Mouse (Mus musculus): ENCODE results near the gene Qpct. TPM values are rescaled to one million over a fixed set of nuclear protein-coding genes. Genes with fewer than 3 reads are reported as not detected.
A peak's percentile ranks its signal among the peaks of the same experiment; 100 is the strongest.

Qpct gene
- polyA plus RNA-seq, 1 experiment from 2014 or later: 12.3 TPM

DNA sequence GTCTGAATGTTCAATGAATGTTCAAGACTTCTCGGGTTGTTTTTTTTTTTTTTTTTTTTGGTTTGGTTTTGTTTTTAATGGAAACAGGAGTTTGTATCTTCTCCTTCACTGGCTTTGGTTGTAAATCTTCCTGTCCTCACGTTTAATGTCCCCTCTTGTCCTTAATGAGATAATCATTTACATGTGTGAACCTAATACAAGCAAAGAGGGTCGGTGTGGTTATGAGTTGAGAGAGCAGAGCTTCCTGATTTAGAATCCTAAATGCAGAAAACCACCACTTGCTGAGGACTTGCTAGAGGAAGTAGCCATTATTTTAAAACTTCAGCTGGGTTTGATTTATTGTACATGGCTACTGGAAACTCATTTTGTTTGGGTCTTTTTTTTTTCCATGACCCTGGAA is 29.0 kb upstream of the Qpct start:
- H3K9ac ChIP-seq (replicated peaks; ENCODE audit: low read depth, low read length): no peak overlapping the region
- 48% methylated on average over 3 of the region's 3 CpGs for WGBS
- no peaks in the 10 kb centered on the region for H3K36me3 ChIP-seq (ENCODE audit: control insufficient read depth, insufficient read depth, low read length)
- H3K9me3 ChIP-seq (ENCODE audit: control insufficient read depth, low read depth, low read length): no peaks in the 10 kb centered on the region
- no peak overlapping the region for H3K27ac ChIP-seq (ENCODE audit: low read length)
- ATAC-seq (ENCODE audit: insufficient number of reproducible peaks, insufficient read depth, low FRiP score, low read depth): no peak
- no peaks in the 10 kb centered on the region for H3K27me3 ChIP-seq (ENCODE audit: control insufficient read depth, insufficient read depth, low read length)
- peaks cover 12% of the 10 kb centered on the region for H3K4me1 ChIP-seq (ENCODE audit: control insufficient read depth, insufficient read depth, low read length)
- no peak overlapping the region for H3K4me3 ChIP-seq (ENCODE audit: low read depth, low read length)
- H3K4me2 ChIP-seq (replicated peaks; ENCODE audit: low read depth, low read length): no peak overlapping the region

DNA sequence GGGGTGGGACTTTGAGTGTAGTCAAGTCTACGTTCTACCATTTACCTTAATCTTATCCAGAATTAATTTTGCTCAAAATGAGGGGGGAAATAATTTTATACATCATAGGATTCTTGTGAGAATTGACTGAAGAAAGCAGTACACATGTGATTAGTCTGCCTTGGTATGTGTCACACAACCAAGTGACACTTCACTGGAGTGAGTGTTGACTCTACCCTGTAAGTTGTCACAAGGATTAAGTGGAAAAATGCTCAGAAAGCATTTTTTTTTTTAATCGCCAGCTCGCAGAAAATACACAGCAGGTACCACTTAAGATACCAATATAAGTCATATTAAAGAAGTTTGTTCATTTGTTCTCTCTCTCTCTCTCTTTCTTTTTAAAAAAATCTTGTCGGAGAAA is 27.2 kb upstream of the Qpct start:
- no peaks in the 10 kb centered on the region for H3K36me3 ChIP-seq (ENCODE audit: control insufficient read depth, insufficient read depth, low read length)
- no peaks in the 10 kb centered on the region for H3K27me3 ChIP-seq (ENCODE audit: control insufficient read depth, insufficient read depth, low read length)
- no peaks in the 10 kb centered on the region for H3K9me3 ChIP-seq (ENCODE audit: control insufficient read depth, low read depth, low read length)
- no peak overlapping the region for H3K4me3 ChIP-seq (ENCODE audit: low read depth, low read length)
- no peak overlapping the region for H3K4me2 ChIP-seq (replicated peaks; ENCODE audit: low read depth, low read length)
- H3K27ac ChIP-seq (ENCODE audit: low read length): no peak overlapping the region
- 80% methylated on average over 4 of the region's 4 CpGs for WGBS
- no peak overlapping the region for H3K9ac ChIP-seq (replicated peaks; ENCODE audit: low read depth, low read length)
- no peak for ATAC-seq (ENCODE audit: insufficient number of reproducible peaks, insufficient read depth, low FRiP score, low read depth)
- H3K4me1 ChIP-seq (ENCODE audit: control insufficient read depth, insufficient read depth, low read length): no peaks in the 10 kb centered on the region

DNA sequence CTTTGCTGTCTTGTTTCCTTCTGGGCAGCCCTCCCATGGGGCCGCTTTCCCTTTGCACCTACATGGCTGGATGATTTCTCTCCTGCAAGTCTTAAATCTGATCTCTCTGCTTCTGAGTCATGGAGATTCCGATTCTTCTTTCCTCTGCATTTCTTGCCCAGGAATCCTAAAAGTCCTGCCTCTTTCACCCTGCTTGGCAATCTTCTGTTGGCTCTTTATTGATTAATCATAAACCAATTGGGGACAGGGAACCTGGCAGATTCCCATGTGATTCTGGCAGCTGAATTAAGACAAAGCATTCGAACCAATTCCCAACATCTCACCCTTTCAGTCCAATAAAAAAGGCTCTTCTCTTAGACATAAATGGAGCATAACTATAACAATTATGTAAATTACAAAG is 22.5 kb upstream of the Qpct start:
- Histone ChIP-seq H3K4me1 (ENCODE audit: control insufficient read depth, insufficient read depth, low read length) (no peaks in the 10 kb centered on the region), H3K27ac (ENCODE audit: low read length) (no peak overlapping the region), H3K4me3 (ENCODE audit: low read depth, low read length) (no peak overlapping the region), H3K36me3 (ENCODE audit: control insufficient read depth, insufficient read depth, low read length) (no peaks in the 10 kb centered on the region), H3K9ac (replicated peaks; ENCODE audit: low read depth, low read length) (no peak overlapping the region), H3K9me3 (ENCODE audit: control insufficient read depth, low read depth, low read length) (no peaks in the 10 kb centered on the region), H3K27me3 (ENCODE audit: control insufficient read depth, insufficient read depth, low read length) (no peaks in the 10 kb centered on the region), H3K4me2 (replicated peaks; ENCODE audit: low read depth, low read length) (no peak overlapping the region)
- ATAC-seq (ENCODE audit: insufficient number of reproducible peaks, insufficient read depth, low FRiP score, low read depth): no peak
- WGBS: 70% methylated on average over 3 of the region's 3 CpGs

DNA sequence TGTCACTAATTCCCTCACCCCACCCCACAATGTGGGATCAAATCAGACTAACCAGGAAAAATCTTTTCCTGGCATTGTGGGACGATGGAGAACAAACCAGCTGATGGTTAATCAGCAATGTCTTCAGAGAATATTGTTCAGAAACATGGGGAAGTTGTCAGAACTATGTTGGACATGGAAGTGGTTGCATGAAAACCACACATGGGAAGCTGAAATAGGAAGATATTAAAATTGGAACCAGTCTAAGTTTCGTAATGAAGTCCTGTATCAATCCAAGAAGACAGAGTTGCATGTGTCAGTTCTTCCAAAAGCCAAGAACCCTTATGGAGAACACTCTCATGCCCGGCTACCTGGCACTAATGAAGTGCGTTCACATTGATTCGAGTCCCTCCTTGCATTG is 20.1 kb upstream of the Qpct start:
- ATAC-seq (ENCODE audit: insufficient number of reproducible peaks, insufficient read depth, low FRiP score, low read depth): no peak
- H3K4me1 ChIP-seq (ENCODE audit: control insufficient read depth, insufficient read depth, low read length): no peaks in the 10 kb centered on the region
- H3K36me3 ChIP-seq (ENCODE audit: control insufficient read depth, insufficient read depth, low read length): no peaks in the 10 kb centered on the region
- H3K27me3 ChIP-seq (ENCODE audit: control insufficient read depth, insufficient read depth, low read length): no peaks in the 10 kb centered on the region
- H3K27ac ChIP-seq (ENCODE audit: low read length): no peak overlapping the region
- H3K9me3 ChIP-seq (ENCODE audit: control insufficient read depth, low read depth, low read length): no peaks in the 10 kb centered on the region
- 83% methylated on average over 5 of the region's 5 CpGs for WGBS
- no peak overlapping the region for H3K4me2 ChIP-seq (replicated peaks; ENCODE audit: low read depth, low read length)
- no peak overlapping the region for H3K9ac ChIP-seq (replicated peaks; ENCODE audit: low read depth, low read length)
- H3K4me3 ChIP-seq (ENCODE audit: low read depth, low read length): no peak overlapping the region

DNA sequence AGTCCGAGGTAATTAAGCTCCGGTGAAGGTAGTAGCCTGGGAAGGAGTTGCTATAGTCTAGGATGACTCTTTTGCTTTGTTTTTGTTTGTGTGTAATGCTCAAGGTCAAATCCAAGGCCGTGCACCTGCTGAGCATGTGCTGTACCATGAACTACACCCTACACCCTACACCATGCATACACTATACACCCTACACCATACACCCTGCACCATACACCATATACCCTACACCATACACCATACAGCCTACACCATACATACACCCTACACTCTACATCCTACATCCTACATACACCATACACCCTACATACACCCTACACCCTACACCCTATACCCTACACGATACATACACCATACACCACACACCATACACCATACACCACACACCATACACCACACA is 18.9 kb upstream of the Qpct start:
- no peaks in the 10 kb centered on the region for H3K4me1 ChIP-seq (ENCODE audit: control insufficient read depth, insufficient read depth, low read length)
- no peak overlapping the region for H3K4me3 ChIP-seq (ENCODE audit: low read depth, low read length)
- ATAC-seq (ENCODE audit: insufficient number of reproducible peaks, insufficient read depth, low FRiP score, low read depth): no peak
- no peak overlapping the region for H3K9ac ChIP-seq (replicated peaks; ENCODE audit: low read depth, low read length)
- no peaks in the 10 kb centered on the region for H3K36me3 ChIP-seq (ENCODE audit: control insufficient read depth, insufficient read depth, low read length)
- WGBS: 80% methylated on average over 4 of the region's 4 CpGs
- no peak overlapping the region for H3K27ac ChIP-seq (ENCODE audit: low read length)
- H3K9me3 ChIP-seq (ENCODE audit: control insufficient read depth, low read depth, low read length): no peaks in the 10 kb centered on the region
- no peak overlapping the region for H3K4me2 ChIP-seq (replicated peaks; ENCODE audit: low read depth, low read length)
- no peaks in the 10 kb centered on the region for H3K27me3 ChIP-seq (ENCODE audit: control insufficient read depth, insufficient read depth, low read length)

DNA sequence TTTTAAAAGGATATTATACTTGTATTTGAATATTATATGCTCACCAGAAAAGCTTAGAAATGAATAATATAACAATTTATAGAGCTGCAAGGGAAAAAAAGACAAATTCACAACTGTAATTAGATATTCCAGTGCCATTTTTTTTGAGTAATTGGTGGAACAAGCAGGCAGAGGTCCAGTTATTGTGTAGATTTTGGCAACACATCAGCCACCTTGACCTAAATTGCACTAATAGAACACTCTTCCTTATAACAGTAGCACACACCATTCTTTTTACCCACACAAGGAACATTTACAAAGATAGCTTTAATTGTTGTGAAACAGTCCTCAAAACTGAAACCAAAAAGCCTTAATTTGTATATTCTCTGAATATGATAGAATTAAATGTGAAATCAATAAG is 12.0 kb upstream of the Qpct start:
- Histone ChIP-seq H3K27me3 (ENCODE audit: control insufficient read depth, insufficient read depth, low read length) (no peaks in the 10 kb centered on the region), H3K4me1 (ENCODE audit: control insufficient read depth, insufficient read depth, low read length) (no peaks in the 10 kb centered on the region), H3K27ac (ENCODE audit: low read length) (no peak overlapping the region), H3K9me3 (ENCODE audit: control insufficient read depth, low read depth, low read length) (no peaks in the 10 kb centered on the region), H3K9ac (replicated peaks; ENCODE audit: low read depth, low read length) (no peak overlapping the region), H3K36me3 (ENCODE audit: control insufficient read depth, insufficient read depth, low read length) (no peaks in the 10 kb centered on the region), H3K4me2 (replicated peaks; ENCODE audit: low read depth, low read length) (no peak overlapping the region), H3K4me3 (ENCODE audit: low read depth, low read length) (no peak overlapping the region)
- no peak for ATAC-seq (ENCODE audit: insufficient number of reproducible peaks, insufficient read depth, low FRiP score, low read depth)

DNA sequence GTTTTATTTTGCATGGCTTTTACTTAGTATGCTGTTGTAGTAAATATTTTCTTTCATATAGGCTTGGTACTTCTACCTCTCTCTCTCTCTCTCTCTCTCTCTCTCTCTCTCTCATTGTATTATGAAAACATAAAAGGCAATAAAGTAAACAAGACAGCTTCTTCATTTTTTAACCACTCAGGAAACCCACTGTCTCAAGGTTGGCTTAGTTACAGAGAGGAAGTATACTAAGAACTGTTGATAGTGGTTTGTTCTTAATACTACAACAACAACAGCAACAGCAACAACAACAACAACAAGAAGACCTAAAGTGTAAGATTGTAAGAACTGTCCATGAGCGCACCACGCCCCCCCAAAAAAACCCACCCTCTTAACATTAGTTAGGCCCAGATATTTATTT is 8.0 kb upstream of the Qpct start:
- 93% methylated on average over 2 of the region's 2 CpGs for WGBS
- H3K4me2 ChIP-seq (replicated peaks; ENCODE audit: low read depth, low read length): no peak overlapping the region
- H3K9me3 ChIP-seq (ENCODE audit: control insufficient read depth, low read depth, low read length): no peaks in the 10 kb centered on the region
- H3K27ac ChIP-seq (ENCODE audit: low read length): no peak overlapping the region
- H3K9ac ChIP-seq (replicated peaks; ENCODE audit: low read depth, low read length): no peak overlapping the region
- ATAC-seq (ENCODE audit: insufficient number of reproducible peaks, insufficient read depth, low FRiP score, low read depth): no peak
- no peaks in the 10 kb centered on the region for H3K36me3 ChIP-seq (ENCODE audit: control insufficient read depth, insufficient read depth, low read length)
- no peaks in the 10 kb centered on the region for H3K27me3 ChIP-seq (ENCODE audit: control insufficient read depth, insufficient read depth, low read length)
- H3K4me1 ChIP-seq (ENCODE audit: control insufficient read depth, insufficient read depth, low read length): no peaks in the 10 kb centered on the region
- H3K4me3 ChIP-seq (ENCODE audit: low read depth, low read length): no peak overlapping the region

DNA sequence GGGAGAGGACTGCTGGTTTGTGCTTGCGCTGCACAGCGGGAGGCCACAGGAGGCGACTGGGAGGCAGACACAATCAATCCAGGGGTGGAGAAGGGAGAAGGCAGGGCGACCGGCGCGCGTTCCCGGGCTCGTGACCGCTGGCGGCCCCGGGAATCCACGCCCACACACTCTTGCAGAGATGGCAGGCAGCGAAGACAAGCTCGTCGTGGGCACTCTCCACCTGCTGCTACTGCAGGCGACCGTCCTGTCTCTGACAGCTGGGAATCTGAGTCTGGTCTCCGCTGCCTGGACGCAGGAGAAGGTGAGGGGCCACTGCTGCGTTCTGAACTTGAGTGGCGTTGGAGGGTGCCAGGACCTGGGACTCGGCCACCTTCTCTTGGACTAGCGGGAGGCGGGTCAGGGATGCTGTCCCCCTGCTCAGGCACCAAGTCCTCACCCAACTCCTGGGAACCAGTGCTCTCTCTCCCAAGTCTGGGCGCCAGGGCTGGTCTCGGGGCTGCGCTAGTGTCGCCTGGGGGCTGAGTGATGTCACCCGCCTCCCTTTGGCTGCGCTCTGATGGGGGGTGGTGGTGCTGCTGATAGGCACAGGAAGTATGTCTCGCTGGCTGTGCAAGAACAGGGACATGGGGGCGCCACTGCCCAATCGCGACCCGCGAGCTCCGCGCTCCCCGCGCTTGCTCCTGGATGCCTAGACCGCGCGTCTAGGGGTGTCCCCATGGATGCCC is 544 bp downstream of the Qpct start:
- H3K27ac ChIP-seq (ENCODE audit: low read length): no peak overlapping the region
- ATAC-seq (ENCODE audit: insufficient number of reproducible peaks, insufficient read depth, low FRiP score, low read depth): peak; percentile 71; the same call in 1 of the 2 replicates
- H3K9ac ChIP-seq (replicated peaks; ENCODE audit: low read depth, low read length): peak overlapping the region; percentile 40; the same call in 1 of the 2 replicates
- 0 out of 2 replicates have a peak, but pooled peaks cover 4% of the 10 kb centered on the region for H3K27me3 ChIP-seq (ENCODE audit: control insufficient read depth, insufficient read depth, low read length)
- H3K4me2 ChIP-seq (replicated peaks; ENCODE audit: low read depth, low read length): peak overlapping the region; percentile 98
- peak overlapping the region; percentile 57 for H3K4me3 ChIP-seq (ENCODE audit: low read depth, low read length)
- peaks cover 3% of the 10 kb centered on the region; the same call in 1 of the 2 replicates for H3K4me1 ChIP-seq (ENCODE audit: control insufficient read depth, insufficient read depth, low read length)
- no peaks in the 10 kb centered on the region for H3K36me3 ChIP-seq (ENCODE audit: control insufficient read depth, insufficient read depth, low read length)
- no peaks in the 10 kb centered on the region for H3K9me3 ChIP-seq (ENCODE audit: control insufficient read depth, low read depth, low read length)
- WGBS: 1% methylated on average over 45 of the region's 45 CpGs

DNA sequence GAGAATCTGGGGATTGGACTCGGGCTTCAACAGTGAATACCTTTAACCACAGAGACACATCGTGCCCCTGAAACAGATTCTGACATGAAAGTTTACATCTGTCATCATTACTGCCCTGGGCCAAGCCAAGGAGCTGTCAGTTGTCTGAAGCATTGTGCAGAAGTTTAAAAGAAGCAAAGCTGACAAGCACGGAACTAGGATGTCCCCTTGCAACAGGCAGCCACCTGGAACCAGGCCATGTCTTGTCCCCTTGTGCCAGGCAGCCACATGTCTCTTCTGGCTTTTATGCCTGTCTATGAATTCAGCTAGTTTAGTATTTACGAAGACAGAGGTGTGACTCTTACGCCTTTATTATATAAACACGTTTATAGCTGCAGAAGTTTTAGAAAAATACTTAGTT is 6.6 kb downstream of the Qpct start:
- Histone ChIP-seq H3K36me3 (ENCODE audit: control insufficient read depth, insufficient read depth, low read length) (no peaks in the 10 kb centered on the region), H3K27ac (ENCODE audit: low read length) (no peak overlapping the region), H3K4me2 (replicated peaks; ENCODE audit: low read depth, low read length) (no peak overlapping the region), H3K9me3 (ENCODE audit: control insufficient read depth, low read depth, low read length) (no peaks in the 10 kb centered on the region), H3K27me3 (ENCODE audit: control insufficient read depth, insufficient read depth, low read length) (0 out of 2 replicates have a peak, but pooled peaks cover 4% of the 10 kb centered on the region), H3K4me1 (ENCODE audit: control insufficient read depth, insufficient read depth, low read length) (0 out of 2 replicates have a peak, but pooled peaks cover 4% of the 10 kb centered on the region), H3K9ac (replicated peaks; ENCODE audit: low read depth, low read length) (no peak overlapping the region), H3K4me3 (ENCODE audit: low read depth, low read length) (no peak overlapping the region)
- ATAC-seq (ENCODE audit: insufficient number of reproducible peaks, insufficient read depth, low FRiP score, low read depth): no peak
- WGBS: 52% methylated on average over 6 of the region's 6 CpGs

All from stomach, embryonic 14.5 days (tissue).